ENCODE assay signal across 17 mouse cellular contexts in genomic region chr9:14596858-14597257, GRCm38 (mm10). TPM values are rescaled to one million over a fixed set of nuclear protein-coding genes. Genes with fewer than 3 reads are reported as not detected.
DNase-seq lines count a peak whose midpoint lies in the region; ATAC-seq and TF ChIP-seq lines count a peak whose summit lies in the region.
"Had no signal": no experiment of that assay in that cellular context is flagged by ENCODE, and none has a peak within 500 bp of the region (broad histone marks: within the 10 kb centered on the region; RNA-seq: fewer than 3 reads in every experiment).

No protein-coding gene starts in this region.

- no peak overlapping the region for H3K4me2 ChIP-seq in forebrain, embryonic 13.5 days
- H3K4me2 ChIP-seq in forebrain, embryonic 15.5 days (replicated peaks) = no peak overlapping the region
- 0 out of 2 replicates have a peak overlapping the region, but pooled peaks have one; percentile 23 for H3K4me2 ChIP-seq in heart, embryonic 16.5 days (ENCODE audit: low read depth, low read length)
- H3K4me2 ChIP-seq in lung, postnatal 0 days (replicated peaks; ENCODE audit: low read depth, low read length) = no peak overlapping the region
- no peak overlapping the region for H3K4me2 ChIP-seq in intestine, embryonic 15.5 days (replicated peaks)
- H3K4me2 ChIP-seq: liver, embryonic 15.5 days had no signal

- H3K4me3 ChIP-seq in forebrain, embryonic 13.5 days = no peak overlapping the region
- H3K4me3 ChIP-seq in forebrain, embryonic 15.5 days = no peak overlapping the region
- H3K4me3 ChIP-seq in heart, embryonic 16.5 days (ENCODE audit: low read length) = no peak overlapping the region
- H3K4me3 ChIP-seq in embryonic fibroblast, embryonic 13.5 days (ENCODE audit: insufficient read depth, low read length) = no peak overlapping the region
- H3K4me3 ChIP-seq in lung, postnatal 0 days (ENCODE audit: low read depth, low read length) = no peak overlapping the region
- no peak overlapping the region for H3K4me3 ChIP-seq in intestine, embryonic 15.5 days (replicated peaks)
- H3K4me3 ChIP-seq: liver, embryonic 15.5 days had no signal

- no peaks in the 10 kb centered on the region for H3K27me3 ChIP-seq in forebrain, embryonic 13.5 days
- no peaks in the 10 kb centered on the region for H3K27me3 ChIP-seq in forebrain, embryonic 15.5 days
- no peaks in the 10 kb centered on the region for H3K27me3 ChIP-seq in heart, embryonic 16.5 days (ENCODE audit: control insufficient read depth, insufficient read depth, low read length)
- H3K27me3 ChIP-seq in lung, postnatal 0 days (replicated peaks; ENCODE audit: insufficient read depth, low read length) = no peaks in the 10 kb centered on the region
- H3K27me3 ChIP-seq in intestine, embryonic 15.5 days (replicated peaks) = no peaks in the 10 kb centered on the region
- H3K27me3 ChIP-seq: liver, embryonic 15.5 days had no signal

- H3K9me3 ChIP-seq in forebrain, embryonic 13.5 days (replicated peaks) = no peaks in the 10 kb centered on the region
- no peaks in the 10 kb centered on the region for H3K9me3 ChIP-seq in forebrain, embryonic 15.5 days
- no peaks in the 10 kb centered on the region for H3K9me3 ChIP-seq in heart, embryonic 16.5 days (replicated peaks; ENCODE audit: control insufficient read depth, low read length)
- H3K9me3 ChIP-seq in lung, postnatal 0 days (ENCODE audit: low read length) = no peaks in the 10 kb centered on the region
- H3K9me3 ChIP-seq in intestine, embryonic 15.5 days = no peaks in the 10 kb centered on the region
- H3K9me3 ChIP-seq: liver, embryonic 15.5 days had no signal

- no peak overlapping the region for H3K27ac ChIP-seq in forebrain, embryonic 13.5 days
- no peak overlapping the region for H3K27ac ChIP-seq in forebrain, embryonic 15.5 days (replicated peaks)
- H3K27ac ChIP-seq in heart, embryonic 16.5 days (ENCODE audit: low read length) = peak overlapping the region; percentile 94
- H3K27ac ChIP-seq in embryonic fibroblast, embryonic 13.5 days (ENCODE audit: insufficient read depth, low read length) = 0 out of 2 replicates have a peak overlapping the region, but pooled peaks have one; percentile 2
- H3K27ac ChIP-seq in lung, postnatal 0 days (ENCODE audit: low read length) = peak overlapping the region; percentile 76; the same call in 1 of the 2 replicates
- no peak overlapping the region for H3K27ac ChIP-seq in intestine, embryonic 15.5 days
- H3K27ac ChIP-seq: kidney, postnatal 0 days; liver, embryonic 15.5 days; stomach, postnatal 0 days had no signal

- TF ChIP-seq EP300 in lung, postnatal 0 days (IDR thresholded peaks at IDR 0.05) = no peak

- H3K4me1 ChIP-seq in forebrain, embryonic 13.5 days = no peaks in the 10 kb centered on the region
- H3K4me1 ChIP-seq in forebrain, embryonic 15.5 days = 0 out of 2 replicates have a peak, but pooled peaks cover 2% of the 10 kb centered on the region
- H3K4me1 ChIP-seq in heart, embryonic 16.5 days (ENCODE audit: control insufficient read depth, insufficient read depth, low read length) = peaks cover 42% of the 10 kb centered on the region
- H3K4me1 ChIP-seq in embryonic fibroblast, embryonic 13.5 days (ENCODE audit: control insufficient read depth, insufficient read depth, low read length) = peaks cover 11% of the 10 kb centered on the region
- H3K4me1 ChIP-seq in lung, postnatal 0 days (ENCODE audit: insufficient read depth, low read depth, low read length) = peaks cover 15% of the 10 kb centered on the region
- H3K4me1 ChIP-seq in intestine, embryonic 15.5 days (replicated peaks) = no peaks in the 10 kb centered on the region; the same call in 1 of the 2 replicates
- H3K4me1 ChIP-seq: liver, embryonic 15.5 days had no signal

- DNase-seq in heart, adult 9 months (ENCODE audit: low spot score in 2 of 2) = no peak
- DNase-seq in lung, postnatal 0 days (ENCODE audit: low spot score) = peak; percentile 48
- DNase-seq in left cerebral cortex, postnatal 4 days = no peak
- DNase-seq: adrenal gland, adult 2 months; cerebellum, adult 11 months; cerebellum, postnatal 36 days; heart, postnatal 36 days; kidney, adult 11 months had no signal

- ATAC-seq in forebrain, embryonic 13.5 days = 0 out of 2 replicates have a peak, but pooled peaks have one; percentile 22
- no peak for ATAC-seq in forebrain, embryonic 15.5 days (replicated peaks)
- ATAC-seq in heart, embryonic 16.5 days (replicated peaks; ENCODE audit: extremely low read depth, insufficient read depth, low FRiP score) = peak; percentile 76
- ATAC-seq in lung, postnatal 0 days = peak; percentile 88
- ATAC-seq in intestine, embryonic 15.5 days = no peak

- peaks cover 51% of the 10 kb centered on the region for H3K36me3 ChIP-seq in forebrain, embryonic 13.5 days (ENCODE audit: poor library complexity, severe bottlenecking)
- peaks cover 22% of the 10 kb centered on the region for H3K36me3 ChIP-seq in forebrain, embryonic 15.5 days
- peaks cover 23% of the 10 kb centered on the region for H3K36me3 ChIP-seq in heart, embryonic 16.5 days (ENCODE audit: control insufficient read depth, insufficient read depth)
- peaks cover 8% of the 10 kb centered on the region; the same call in 1 of the 2 replicates for H3K36me3 ChIP-seq in lung, postnatal 0 days (ENCODE audit: insufficient read depth, low read length)
- peaks cover 10% of the 10 kb centered on the region for H3K36me3 ChIP-seq in intestine, embryonic 15.5 days
- H3K36me3 ChIP-seq: liver, embryonic 15.5 days had no signal

- 97% methylated on average over 7 of the region's 7 CpGs for WGBS in forebrain, embryonic 13.5 days
- WGBS in forebrain, embryonic 15.5 days = 87% methylated on average over 7 of the region's 7 CpGs
- 50% methylated on average over 7 of the region's 7 CpGs for WGBS in heart, embryonic 16.5 days
- 46% methylated on average over 7 of the region's 7 CpGs for WGBS in lung, postnatal 0 days
- WGBS in intestine, embryonic 15.5 days = 85% methylated on average over 7 of the region's 7 CpGs

- TF ChIP-seq CTCF in embryonic fibroblast, embryonic 13.5 days (IDR thresholded peaks at IDR 0.05; ENCODE audit: borderline replicate concordance, insufficient read depth, low read length) = no peak
- TF ChIP-seq CTCF in lung, postnatal 0 days (IDR thresholded peaks at IDR 0.05) = no peak

- TF ChIP-seq POLR2A in embryonic fibroblast, embryonic 13.5 days (IDR thresholded peaks at IDR 0.05; ENCODE audit: low read depth, low read length) = no peak

- H3K9ac ChIP-seq in forebrain, embryonic 13.5 days = no peak overlapping the region
- no peak overlapping the region for H3K9ac ChIP-seq in forebrain, embryonic 15.5 days (replicated peaks)
- H3K9ac ChIP-seq in heart, embryonic 16.5 days (ENCODE audit: low read length) = no peak overlapping the region; the same call in 1 of the 2 replicates
- no peak overlapping the region for H3K9ac ChIP-seq in lung, postnatal 0 days (replicated peaks; ENCODE audit: low read depth)
- H3K9ac ChIP-seq in intestine, embryonic 15.5 days = no peak overlapping the region
- H3K9ac ChIP-seq: liver, embryonic 15.5 days had no signal

- intact Hi-C loops in left cerebral cortex, postnatal 4 days (cut with DNase I) = no loop called here

RNA-seq across cellular contexts. Expression of gene Amotl1, which starts 48.0 kb away (rescaled TPM):
- polyA plus RNA-seq in forebrain, embryonic 13.5 days (2015; fragmentation: Nextera tagmentation; extraction: Ambion mirVana) = 10.6 and 11.9 TPM in 2 replicates
- polyA plus RNA-seq in forebrain, embryonic 15.5 days (2015; fragmentation: Nextera tagmentation; extraction: Ambion mirVana) = 9.4 and 9.6 TPM in 2 replicates
- 17.8 and 19.1 TPM in 2 replicates for polyA plus RNA-seq in heart, embryonic 16.5 days (2015; fragmentation: Nextera tagmentation; extraction: Ambion mirVana)
- 61.2 and 63.1 TPM in 2 replicates for polyA plus RNA-seq in embryonic fibroblast, embryonic 13.5 days (2011; ENCODE audit: insufficient read length, low read depth, missing spikeins)
- polyA plus RNA-seq in lung, postnatal 0 days (2015; fragmentation: Nextera tagmentation; extraction: Ambion mirVana) = 12.9 and 14.3 TPM in 2 replicates
- polyA plus RNA-seq in intestine, embryonic 15.5 days (2015; fragmentation: Nextera tagmentation; extraction: Ambion mirVana) = 10.1 and 11.7 TPM in 2 replicates
- 10 to 100 TPM; 21.6 to 23.4 TPM for total RNA-seq in left cerebral cortex, postnatal 4 days (2021)
- total RNA-seq: megakaryocyte progenitor cell, adult 5-6 weeks had no signal

Comparison
In these comparisons a context has a peak if more than half of its experiments do, and no peak if none do; other contexts are left out.
1. ATAC-seq: peak in forebrain, embryonic 13.5 days (single experiment), heart, embryonic 16.5 days (single experiment) and lung, postnatal 0 days (single experiment); none in forebrain, embryonic 15.5 days (single experiment) and intestine, embryonic 15.5 days (single experiment).
2. H3K27ac ChIP-seq: peak in heart, embryonic 16.5 days (single experiment), embryonic fibroblast, embryonic 13.5 days (single experiment) and lung, postnatal 0 days (single experiment); none in forebrain, embryonic 13.5 days (single experiment), forebrain, embryonic 15.5 days (single experiment) and intestine, embryonic 15.5 days (single experiment).